Mouse (Mus musculus): ENCODE measurements around the gene Galnt10.

Gene Galnt10

GRCm38 (mm10) chr11:57747294-57748080 lies 102.2 kb downstream of the Galnt10 start:
- peak; percentile 56 to 57 for DNase-seq

GRCm38 (mm10) chr11:57753538-57754203 lies 108.4 kb downstream of the Galnt10 start:
- DNase-seq = no peak

GRCm38 (mm10) chr11:57758621-57759020 lies 113.4 kb downstream of the Galnt10 start:
- DNase-seq = no peak

GRCm38 (mm10) chr11:57760509-57761058 lies 115.3 kb downstream of the Galnt10 start:
- no peak for DNase-seq

GRCm38 (mm10) chr11:57761347-57761746 lies 116.1 kb downstream of the Galnt10 start:
- DNase-seq = no peak

GRCm38 (mm10) chr11:57764124-57764523 lies 118.9 kb downstream of the Galnt10 start:
- peak in 1 of 2 experiments; percentile 15 for DNase-seq

- DNase-seq = no peak
These were observed 121.4 kb downstream of the Galnt10 start for GRCm38 (mm10) chr11:57766617-57767016.

- no peak for DNase-seq
These were observed 121.9 kb downstream of the Galnt10 start for GRCm38 (mm10) chr11:57767171-57767570.

GRCm38 (mm10) chr11:57770776-57771175 lies 125.5 kb downstream of the Galnt10 start:
- DNase-seq = no peak

GRCm38 (mm10) chr11:57771676-57772075 lies 126.4 kb downstream of the Galnt10 start:
- no peak for DNase-seq

GRCm38 (mm10) chr11:57773479-57773878 lies 128.2 kb downstream of the Galnt10 start:
- no peak for DNase-seq

- no peak for DNase-seq
These were observed 128.7 kb downstream of the Galnt10 start for GRCm38 (mm10) chr11:57773936-57774335.

- no peak for DNase-seq
These were observed 130.6 kb downstream of the Galnt10 start for GRCm38 (mm10) chr11:57775868-57776267.

GRCm38 (mm10) chr11:57776546-57776945 lies 131.3 kb downstream of the Galnt10 start:
- no peak for DNase-seq

- DNase-seq = peak; percentile 33 to 35
These were observed 133.1 kb downstream of the Galnt10 start for GRCm38 (mm10) chr11:57778349-57778748.

GRCm38 (mm10) chr11:57779824-57780223 lies 134.6 kb downstream of the Galnt10 start:
- no peak for DNase-seq

GRCm38 (mm10) chr11:57786616-57787418 lies 141.6 kb downstream of the Galnt10 start:
- no peak for DNase-seq

GRCm38 (mm10) chr11:57787913-57788312 lies 142.7 kb downstream of the Galnt10 start:
- DNase-seq = peak; percentile 65

GRCm38 (mm10) chr11:57790866-57791535 lies 145.8 kb downstream of the Galnt10 start:
- DNase-seq = no peak

- DNase-seq = no peak
These were observed 149.8 kb downstream of the Galnt10 start for GRCm38 (mm10) chr11:57795086-57795485.

- no peak for DNase-seq
These were observed 152.6 kb downstream of the Galnt10 start for GRCm38 (mm10) chr11:57797828-57798227.

- DNase-seq = no peak
These were observed 154.2 kb downstream of the Galnt10 start for GRCm38 (mm10) chr11:57799456-57799855.
